Mouse (Mus musculus): ENCODE measurements around the gene Rex1bd. TPM values are rescaled to one million over a fixed set of nuclear protein-coding genes. Genes with fewer than 3 reads are reported as not detected.

Rex1bd gene
- polyA plus RNA-seq, 1 experiment from 2014 or later, result 115 TPM

GRCm38 (mm10) chr8:70540507-70541071, 34.0 kb upstream of the Rex1bd start:
- ATAC-seq (ENCODE audit: insufficient number of reproducible peaks, low FRiP score), result no peak
- no peaks in the 10 kb centered on the region for H3K9me3 ChIP-seq (replicated peaks)
- peaks cover 50% of the 10 kb centered on the region for H3K4me1 ChIP-seq (replicated peaks)
- 37% methylated on average over 7 of the region's 7 CpGs for WGBS
- peak overlapping the region; percentile 97 for H3K4me2 ChIP-seq
- H3K36me3 ChIP-seq, result peaks cover 20% of the 10 kb centered on the region
- H3K27me3 ChIP-seq (replicated peaks), result no peaks in the 10 kb centered on the region
- peak overlapping the region; percentile 94 for H3K27ac ChIP-seq (ENCODE audit: poor library complexity, severe bottlenecking)
- H3K4me3 ChIP-seq, result peak overlapping the region; percentile 92
- peak overlapping the region; percentile 97 for H3K9ac ChIP-seq

- peak overlapping the region; percentile 97 for H3K9ac ChIP-seq
- H3K36me3 ChIP-seq, result peaks cover 22% of the 10 kb centered on the region
- ATAC-seq (ENCODE audit: insufficient number of reproducible peaks, low FRiP score), result no peak
- peaks cover 47% of the 10 kb centered on the region for H3K4me1 ChIP-seq (replicated peaks)
- peak overlapping the region; percentile 92 for H3K4me3 ChIP-seq
- H3K27ac ChIP-seq (ENCODE audit: poor library complexity, severe bottlenecking), result peak overlapping the region; percentile 94
- 4% methylated on average over 4 of the region's 4 CpGs for WGBS
- no peaks in the 10 kb centered on the region for H3K27me3 ChIP-seq (replicated peaks)
- H3K4me2 ChIP-seq, result peak overlapping the region; percentile 97
- no peaks in the 10 kb centered on the region for H3K9me3 ChIP-seq (replicated peaks)
Observed at GRCm38 (mm10) chr8:70540013-70540506, 33.5 kb upstream of the Rex1bd start.

- Histone ChIP-seq H3K9me3 (replicated peaks) (no peaks in the 10 kb centered on the region), H3K27me3 (replicated peaks) (no peaks in the 10 kb centered on the region), H3K27ac (ENCODE audit: poor library complexity, severe bottlenecking) (peak within 1 kb of the TSS; percentile 94), H3K4me1 (replicated peaks) (peaks cover 47% of the 10 kb centered on the region), H3K4me3 (peak within 1 kb of the TSS; percentile 92), H3K36me3 (peaks cover 30% of the 10 kb centered on the region), H3K4me2 (peak within 1 kb of the TSS; percentile 97), H3K9ac (peak within 1 kb of the TSS; percentile 97)
- under 1% methylated on average over 58 of the region's 58 CpGs for WGBS
- ATAC-seq (ENCODE audit: insufficient number of reproducible peaks, low FRiP score), result peak; percentile 86
Observed at GRCm38 (mm10) chr8:70539077-70539813, 32.7 kb upstream of the Rex1bd start, which contains the start of gene Ell. TSS of gene Ell (plus strand) at chr8:70539457.

GRCm38 (mm10) chr8:70538633-70539076, 32.1 kb upstream of the Rex1bd start:
- Histone ChIP-seq H3K36me3 (peaks cover 36% of the 10 kb centered on the region), H3K4me1 (replicated peaks) (peaks cover 41% of the 10 kb centered on the region)
- under 1% methylated on average over 32 of the region's 32 CpGs for WGBS

GRCm38 (mm10) chr8:70538024-70538579, 31.6 kb upstream of the Rex1bd start:
- H3K4me3 ChIP-seq, result peak overlapping the region; percentile 92
- no peaks in the 10 kb centered on the region for H3K27me3 ChIP-seq (replicated peaks)
- H3K27ac ChIP-seq (ENCODE audit: poor library complexity, severe bottlenecking), result peak overlapping the region; percentile 49
- 13% methylated on average over 24 of the region's 24 CpGs for WGBS
- peak; percentile 26; the same call in 1 of the 2 replicates for ATAC-seq (ENCODE audit: insufficient number of reproducible peaks, low FRiP score)
- H3K9ac ChIP-seq, result peak overlapping the region; percentile 58
- H3K4me1 ChIP-seq (replicated peaks), result peaks cover 36% of the 10 kb centered on the region
- peaks cover 41% of the 10 kb centered on the region for H3K36me3 ChIP-seq
- H3K4me2 ChIP-seq, result peak overlapping the region; percentile 97
- no peaks in the 10 kb centered on the region for H3K9me3 ChIP-seq (replicated peaks)

More at GRCm38 (mm10) chr8:70538633-70539076, 32.1 kb upstream of the Rex1bd start:
- Histone ChIP-seq H3K9ac (peak overlapping the region; percentile 97), H3K27me3 (replicated peaks) (no peaks in the 10 kb centered on the region), H3K4me2 (peak overlapping the region; percentile 97), H3K9me3 (replicated peaks) (no peaks in the 10 kb centered on the region), H3K27ac (ENCODE audit: poor library complexity, severe bottlenecking) (peak overlapping the region; percentile 94), H3K4me3 (peak overlapping the region; percentile 92)
- ATAC-seq (ENCODE audit: insufficient number of reproducible peaks, low FRiP score), result peak; percentile 86

- H3K36me3 ChIP-seq, result peaks cover 65% of the 10 kb centered on the region
- no peak overlapping the region for H3K4me2 ChIP-seq
- WGBS, result 73% methylated on average over 2 of the region's 2 CpGs
- ATAC-seq (ENCODE audit: insufficient number of reproducible peaks, low FRiP score), result no peak
- H3K9ac ChIP-seq, result no peak overlapping the region
- H3K9me3 ChIP-seq (replicated peaks), result no peaks in the 10 kb centered on the region
- H3K27me3 ChIP-seq (replicated peaks), result no peaks in the 10 kb centered on the region
- H3K27ac ChIP-seq (ENCODE audit: poor library complexity, severe bottlenecking), result no peak overlapping the region
- no peak overlapping the region for H3K4me3 ChIP-seq
- H3K4me1 ChIP-seq (replicated peaks), result peaks cover 23% of the 10 kb centered on the region
Observed at GRCm38 (mm10) chr8:70535701-70536100, 29.1 kb upstream of the Rex1bd start.

- Histone ChIP-seq H3K4me2 (no peak overlapping the region), H3K36me3 (peaks cover 69% of the 10 kb centered on the region), H3K27ac (ENCODE audit: poor library complexity, severe bottlenecking) (no peak overlapping the region), H3K4me3 (no peak overlapping the region), H3K9ac (no peak overlapping the region), H3K9me3 (replicated peaks) (no peaks in the 10 kb centered on the region), H3K27me3 (replicated peaks) (no peaks in the 10 kb centered on the region), H3K4me1 (replicated peaks) (peaks cover 18% of the 10 kb centered on the region)
- WGBS, result 70% methylated on average over 3 of the region's 3 CpGs
- no peak for ATAC-seq (ENCODE audit: insufficient number of reproducible peaks, low FRiP score)
Observed at GRCm38 (mm10) chr8:70535221-70535620, 28.7 kb upstream of the Rex1bd start.

- H3K4me2 ChIP-seq, result no peak overlapping the region
- H3K27ac ChIP-seq (ENCODE audit: poor library complexity, severe bottlenecking), result no peak overlapping the region
- WGBS, result 93% methylated on average over 12 of the region's 12 CpGs
- H3K9me3 ChIP-seq (replicated peaks), result no peaks in the 10 kb centered on the region
- no peak for ATAC-seq (ENCODE audit: insufficient number of reproducible peaks, low FRiP score)
- no peaks in the 10 kb centered on the region for H3K27me3 ChIP-seq (replicated peaks)
- H3K4me3 ChIP-seq, result no peak overlapping the region
- peak overlapping the region; percentile 35; the same call in 1 of the 2 replicates for H3K9ac ChIP-seq
- peaks cover 18% of the 10 kb centered on the region for H3K4me1 ChIP-seq (replicated peaks)
- H3K36me3 ChIP-seq, result peaks cover 76% of the 10 kb centered on the region
Observed at GRCm38 (mm10) chr8:70534281-70534680, 27.7 kb upstream of the Rex1bd start.

- Histone ChIP-seq H3K4me3 (no peak overlapping the region), H3K4me2 (no peak overlapping the region), H3K27me3 (replicated peaks) (no peaks in the 10 kb centered on the region), H3K36me3 (peaks cover 57% of the 10 kb centered on the region), H3K27ac (ENCODE audit: poor library complexity, severe bottlenecking) (no peak overlapping the region), H3K4me1 (replicated peaks) (peaks cover 30% of the 10 kb centered on the region), H3K9me3 (replicated peaks) (no peaks in the 10 kb centered on the region), H3K9ac (no peak overlapping the region)
- 97% methylated on average over 2 of the region's 2 CpGs for WGBS
- ATAC-seq (ENCODE audit: insufficient number of reproducible peaks, low FRiP score), result no peak
Observed at GRCm38 (mm10) chr8:70530314-70530713, 23.8 kb upstream of the Rex1bd start.

- H3K4me2 ChIP-seq, result no peak overlapping the region
- WGBS, result 94% methylated on average over 3 of the region's 3 CpGs
Observed at GRCm38 (mm10) chr8:70529741-70530161, 23.2 kb upstream of the Rex1bd start.

GRCm38 (mm10) chr8:70529299-70529698, 22.7 kb upstream of the Rex1bd start:
- 68% methylated on average over 5 of the region's 5 CpGs for WGBS
- Histone ChIP-seq H3K9me3 (replicated peaks) (no peaks in the 10 kb centered on the region), H3K27ac (ENCODE audit: poor library complexity, severe bottlenecking) (no peak overlapping the region), H3K27me3 (replicated peaks) (no peaks in the 10 kb centered on the region), H3K9ac (peak overlapping the region; percentile 26; the same call in 1 of the 2 replicates), H3K4me2 (no peak overlapping the region), H3K36me3 (peaks cover 47% of the 10 kb centered on the region), H3K4me3 (no peak overlapping the region; the same call in 1 of the 2 replicates), H3K4me1 (replicated peaks) (peaks cover 21% of the 10 kb centered on the region)
- ATAC-seq (ENCODE audit: insufficient number of reproducible peaks, low FRiP score), result no peak

More at GRCm38 (mm10) chr8:70529741-70530161, 23.2 kb upstream of the Rex1bd start:
- Histone ChIP-seq H3K36me3 (peaks cover 51% of the 10 kb centered on the region), H3K4me3 (no peak overlapping the region), H3K27ac (ENCODE audit: poor library complexity, severe bottlenecking) (no peak overlapping the region), H3K9ac (peak overlapping the region; percentile 26; the same call in 1 of the 2 replicates), H3K4me1 (replicated peaks) (peaks cover 25% of the 10 kb centered on the region), H3K27me3 (replicated peaks) (no peaks in the 10 kb centered on the region), H3K9me3 (replicated peaks) (no peaks in the 10 kb centered on the region)
- ATAC-seq (ENCODE audit: insufficient number of reproducible peaks, low FRiP score), result no peak

All from heart, embryonic 12.5 days (tissue).